Mouse (Mus musculus) G1E (cell line): ENCODE results near the gene Nsrp1.

ENCODE experiments used
- CTCF ChIP-seq: IDR thresholded peaks from 2 replicates; pipeline ENCODE4 v1.5.1; 2012; ENCODE audit warnings: low read depth, low read length, inconsistent platforms, mixed read lengths
- GATA1 ChIP-seq: IDR thresholded peaks from 2 replicates; pipeline ENCODE4 v1.6.1; 2012; ENCODE audit warnings: borderline replicate concordance, low read length, inconsistent platforms, mixed read lengths
- POLR2AphosphoS5 ChIP-seq: IDR thresholded peaks from 2 replicates; pipeline ENCODE4 v1.6.1; 2012; ENCODE audit warnings: low read depth, low read length, inconsistent platforms; ENCODE audit not compliant: insufficient replicate concordance

DNA sequence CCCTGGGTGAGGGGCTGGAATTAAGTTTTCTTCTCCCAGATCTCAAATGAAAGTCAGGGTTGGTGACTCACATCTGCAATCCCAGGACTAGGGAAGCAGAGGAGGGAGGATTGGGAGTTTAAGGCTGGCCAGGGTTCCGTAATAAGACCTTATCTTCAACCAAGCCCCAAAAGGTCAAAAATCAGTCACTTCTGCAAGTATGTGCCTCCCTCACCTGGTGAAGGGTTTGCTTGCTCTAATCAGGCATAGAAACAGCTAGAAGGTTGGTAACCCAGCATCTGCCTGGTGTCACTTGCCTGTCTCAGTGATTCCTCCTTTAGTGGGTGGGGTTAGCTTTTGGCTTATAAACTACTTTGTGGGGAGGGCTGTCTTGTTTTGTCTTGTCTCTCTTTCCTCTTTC lies 75.9 kb downstream of the Nsrp1 start:
- no peak for TF ChIP-seq POLR2AphosphoS5
- no peak for TF ChIP-seq CTCF
- no peak for TF ChIP-seq GATA1
